Comparison of ENCODE assay signal across 11 mouse cellular contexts in the genomic region with DNA sequence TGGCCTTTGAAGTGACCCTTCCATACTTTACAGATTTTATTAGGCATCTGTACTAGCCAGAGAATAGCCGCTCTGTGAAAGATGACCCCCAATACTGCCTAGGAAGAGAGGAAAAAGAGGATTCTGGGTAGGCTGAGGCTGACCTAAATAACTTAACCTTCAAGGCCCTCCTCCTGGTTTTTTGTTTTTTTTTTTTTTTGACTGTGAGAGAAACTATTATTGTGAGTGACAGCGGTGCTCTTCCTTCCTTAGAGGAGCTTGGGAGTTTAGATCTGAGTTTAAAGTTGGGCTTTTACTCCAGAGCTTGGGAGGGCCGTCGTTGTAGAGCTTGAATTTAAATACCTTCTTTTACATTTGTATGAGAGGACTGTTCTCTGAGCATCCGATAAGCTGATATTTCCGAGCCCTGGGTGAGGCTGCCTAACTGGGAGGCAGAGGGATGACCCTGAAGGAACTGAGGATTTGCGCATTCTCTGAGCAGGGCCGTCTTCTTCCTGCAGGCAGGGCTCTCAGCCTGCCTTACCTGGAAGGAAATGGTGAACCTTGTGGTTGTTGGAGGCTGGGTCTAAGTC. TPM values are rescaled to one million over a fixed set of nuclear protein-coding genes. Genes with fewer than 3 reads are reported as not detected.
A peak's percentile ranks its signal among the peaks of the same experiment; 100 is the strongest.
DNase-seq lines count a peak whose midpoint lies in the region; ATAC-seq lines count a peak whose summit lies in the region.
"Had no signal": no experiment of that assay in that cellular context is flagged by ENCODE, and none has a peak within 500 bp of the region (broad histone marks: within the 10 kb centered on the region; RNA-seq: fewer than 3 reads in every experiment).

No protein-coding gene starts in this region.

- H3K27me3 ChIP-seq in midbrain, embryonic 10.5 days (ENCODE audit: low read depth, poor library complexity, severe bottlenecking): no peaks in the 10 kb centered on the region
- H3K27me3 ChIP-seq in midbrain, embryonic 11.5 days (ENCODE audit: control insufficient read depth, insufficient read depth, low read length): no peaks in the 10 kb centered on the region
- no peaks in the 10 kb centered on the region for H3K27me3 ChIP-seq in forebrain, embryonic 11.5 days (ENCODE audit: control insufficient read depth, insufficient read depth, low read length)
- H3K27me3 ChIP-seq in limb, embryonic 13.5 days: no peaks in the 10 kb centered on the region
- no peaks in the 10 kb centered on the region for H3K27me3 ChIP-seq in stomach, embryonic 16.5 days (ENCODE audit: control insufficient read depth, insufficient read depth, low read length)
- H3K27me3 ChIP-seq: heart, embryonic 15.5 days had no signal

- intact Hi-C loops in heart, postnatal 25 days (cut with DNase I): no loop called here

- no peak overlapping the region for H3K4me2 ChIP-seq in midbrain, embryonic 11.5 days
- H3K4me2 ChIP-seq in forebrain, embryonic 11.5 days (ENCODE audit: low read depth, low read length, severe bottlenecking): peak overlapping the region; percentile 74; the same call in 1 of the 2 replicates
- H3K4me2 ChIP-seq in limb, embryonic 13.5 days (replicated peaks): peak overlapping the region; percentile 94
- 0 out of 2 replicates have a peak overlapping the region, but pooled peaks have one; percentile 96 for H3K4me2 ChIP-seq in stomach, embryonic 16.5 days (ENCODE audit: low read depth, low read length)

- 75% methylated on average over 8 of the region's 8 CpGs for WGBS in midbrain, embryonic 10.5 days
- WGBS in midbrain, embryonic 11.5 days: 69% methylated on average over 8 of the region's 8 CpGs
- WGBS in forebrain, embryonic 11.5 days: 75% methylated on average over 8 of the region's 8 CpGs
- 74% methylated on average over 8 of the region's 8 CpGs for WGBS in limb, embryonic 13.5 days
- WGBS in stomach, embryonic 16.5 days: 76% methylated on average over 8 of the region's 8 CpGs

- no peak for ATAC-seq in midbrain, embryonic 11.5 days (ENCODE audit: low FRiP score)
- no peak for ATAC-seq in forebrain, embryonic 11.5 days (replicated peaks; ENCODE audit: low FRiP score)
- no peak for ATAC-seq in limb, embryonic 13.5 days (ENCODE audit: low FRiP score, low read depth)
- ATAC-seq in stomach, embryonic 16.5 days (ENCODE audit: insufficient read depth, low FRiP score): no peak

- peaks cover 22% of the 10 kb centered on the region for H3K9me3 ChIP-seq in midbrain, embryonic 10.5 days (replicated peaks)
- no peaks in the 10 kb centered on the region; the same call in 1 of the 2 replicates for H3K9me3 ChIP-seq in midbrain, embryonic 11.5 days (ENCODE audit: control insufficient read depth, low read length)
- H3K9me3 ChIP-seq in forebrain, embryonic 11.5 days (ENCODE audit: control insufficient read depth, low read length): no peaks in the 10 kb centered on the region
- no peaks in the 10 kb centered on the region for H3K9me3 ChIP-seq in limb, embryonic 13.5 days
- no peaks in the 10 kb centered on the region for H3K9me3 ChIP-seq in stomach, embryonic 16.5 days (replicated peaks; ENCODE audit: control insufficient read depth, low read length)
- H3K9me3 ChIP-seq: heart, embryonic 15.5 days had no signal

- H3K36me3 ChIP-seq in midbrain, embryonic 10.5 days: peaks cover 53% of the 10 kb centered on the region
- H3K36me3 ChIP-seq in midbrain, embryonic 11.5 days (ENCODE audit: control insufficient read depth, insufficient read depth, low read length): peaks cover 15% of the 10 kb centered on the region; the same call in 1 of the 2 replicates
- peaks cover 13% of the 10 kb centered on the region for H3K36me3 ChIP-seq in forebrain, embryonic 11.5 days (ENCODE audit: control insufficient read depth, insufficient read depth, low read length)
- peaks cover 46% of the 10 kb centered on the region for H3K36me3 ChIP-seq in limb, embryonic 13.5 days
- H3K36me3 ChIP-seq in stomach, embryonic 16.5 days (ENCODE audit: control insufficient read depth, insufficient read depth, low read length): peaks cover 7% of the 10 kb centered on the region

- no peak for DNase-seq in midbrain, embryonic 10.5 days (ENCODE audit: low spot score)
- no peak for DNase-seq in midbrain, embryonic 11.5 days (ENCODE audit: low spot score, missing footprints)
- DNase-seq in forebrain, embryonic 11.5 days (ENCODE audit: low spot score): peak; percentile 26
- DNase-seq in urinary bladder, postnatal 36 days (ENCODE audit: low spot score in 2 of 2): no peak
- DNase-seq in adrenal gland, postnatal 10 days: no peak
- DNase-seq in heart, postnatal 25 days (ENCODE audit: low spot score): no peak
- DNase-seq: retina, postnatal 1 day; thymus, postnatal 14 days had no signal

- H3K4me3 ChIP-seq in midbrain, embryonic 10.5 days: peak overlapping the region; percentile 95
- H3K4me3 ChIP-seq in midbrain, embryonic 11.5 days (ENCODE audit: low read depth, low read length): no peak overlapping the region
- no peak overlapping the region for H3K4me3 ChIP-seq in forebrain, embryonic 11.5 days (ENCODE audit: low read depth, low read length)
- peak overlapping the region; percentile 94; the same call in 1 of the 2 replicates for H3K4me3 ChIP-seq in limb, embryonic 13.5 days
- H3K4me3 ChIP-seq in stomach, embryonic 16.5 days (replicated peaks; ENCODE audit: low read length): no peak overlapping the region

- no peak overlapping the region for H3K9ac ChIP-seq in midbrain, embryonic 11.5 days (ENCODE audit: low read length)
- no peak overlapping the region for H3K9ac ChIP-seq in forebrain, embryonic 11.5 days (ENCODE audit: low read length)
- H3K9ac ChIP-seq in limb, embryonic 13.5 days: 0 out of 2 replicates have a peak overlapping the region, but pooled peaks have one; percentile 95
- no peak overlapping the region for H3K9ac ChIP-seq in stomach, embryonic 16.5 days (ENCODE audit: low read length)

- H3K27ac ChIP-seq in midbrain, embryonic 10.5 days (replicated peaks): no peak overlapping the region
- no peak overlapping the region for H3K27ac ChIP-seq in midbrain, embryonic 11.5 days (ENCODE audit: low read depth, low read length)
- H3K27ac ChIP-seq in forebrain, embryonic 11.5 days (ENCODE audit: low read depth, low read length): no peak overlapping the region
- H3K27ac ChIP-seq in limb, embryonic 13.5 days: no peak overlapping the region
- no peak overlapping the region for H3K27ac ChIP-seq in stomach, embryonic 16.5 days (ENCODE audit: low read length)
- H3K27ac ChIP-seq: heart, embryonic 15.5 days had no signal

- peaks cover 27% of the 10 kb centered on the region for H3K4me1 ChIP-seq in midbrain, embryonic 10.5 days
- peaks cover 12% of the 10 kb centered on the region for H3K4me1 ChIP-seq in midbrain, embryonic 11.5 days (ENCODE audit: control insufficient read depth, insufficient read depth, low read length)
- peaks cover 10% of the 10 kb centered on the region for H3K4me1 ChIP-seq in forebrain, embryonic 11.5 days (replicated peaks; ENCODE audit: control insufficient read depth, insufficient read depth, low read length)
- H3K4me1 ChIP-seq in limb, embryonic 13.5 days: peaks cover 28% of the 10 kb centered on the region
- H3K4me1 ChIP-seq in stomach, embryonic 16.5 days (ENCODE audit: control insufficient read depth, insufficient read depth, low read length): peaks cover 19% of the 10 kb centered on the region

RNA-seq across cellular contexts. Expression of a gene that starts 2.4 kb away (rescaled TPM):
- 301 and 311 TPM in 2 replicates for polyA plus RNA-seq in midbrain, embryonic 10.5 days (2016; fragmentation: Nextera tagmentation; extraction: Ambion mirVana)
- polyA plus RNA-seq in midbrain, embryonic 11.5 days (2014; fragmentation: Nextera tagmentation; extraction: Ambion mirVana): 188 and 213 TPM in 2 replicates
- polyA plus RNA-seq in forebrain, embryonic 11.5 days (2014; fragmentation: Nextera tagmentation; extraction: Ambion mirVana): 276 and 281 TPM in 2 replicates
- 139 and 144 TPM in 2 replicates for polyA plus RNA-seq in limb, embryonic 13.5 days (2015; fragmentation: Nextera tagmentation; extraction: Ambion mirVana)
- 105 and 116 TPM in 2 replicates for polyA plus RNA-seq in stomach, embryonic 16.5 days (2015; fragmentation: Nextera tagmentation; extraction: Ambion mirVana)
- total RNA-seq in adrenal gland, postnatal 10 days (2021): 100 to 1,000 TPM in 1 of 2 experiments, 10 to 100 TPM in 1; 77.7 to 101 TPM
- 10 to 100 TPM; 58.3 to 62.5 TPM for total RNA-seq in heart, postnatal 25 days (2021)

Comparison
In these comparisons a context has a peak if more than half of its experiments do, and no peak if none do; other contexts are left out.
1. H3K4me3 ChIP-seq: peak in midbrain, embryonic 10.5 days (single experiment) and limb, embryonic 13.5 days (single experiment); none in midbrain, embryonic 11.5 days (single experiment), forebrain, embryonic 11.5 days (single experiment) and stomach, embryonic 16.5 days (single experiment).